Mouse (Mus musculus) urinary bladder, postnatal 10 days (tissue): Measurements from ENCODE around the gene Gm49320.
A peak's percentile ranks its signal among the peaks of the same experiment; 100 is the strongest.
"Not testable (repeated sequence)": the region's sequence is repeated elsewhere in the genome, so short reads cannot be mapped to it uniquely, and the experiment has no call there.

Source experiments
- DNase-seq: peaks from one replicate; pipeline ENCODE4 v3.0.0; 2022; ENCODE audit warnings: low spot score

Gm49320 gene

GRCm38 (mm10) chr8:4226739-4227347 is 11.8 kb upstream of the Gm49320 start, which contains the start of gene Lrrc8e:
Gene Lrrc8e, plus strand, starts transcription at chr8:4226827.
- DNase-seq, result no peak

- DNase-seq, result no peak
These were observed 10.7 kb upstream of the Gm49320 start for GRCm38 (mm10) chr8:4227919-4228318.

- DNase-seq, result no peak
These were observed 8.9 kb upstream of the Gm49320 start for GRCm38 (mm10) chr8:4229784-4230183.

GRCm38 (mm10) chr8:4230612-4231351 is 7.9 kb upstream of the Gm49320 start:
- no peak for DNase-seq

- no peak for DNase-seq
These were observed 741 bp upstream of the Gm49320 start for GRCm38 (mm10) chr8:4237814-4238433.

GRCm38 (mm10) chr8:4239193-4239890 is 677 bp downstream of the Gm49320 start:
- DNase-seq, result no peak

- no peak for DNase-seq
These were observed 6.4 kb downstream of the Gm49320 start for GRCm38 (mm10) chr8:4245061-4245460.

- DNase-seq, result no peak
These were observed 7.1 kb downstream of the Gm49320 start for GRCm38 (mm10) chr8:4245737-4246136.

- no peak for DNase-seq
These were observed 8.6 kb downstream of the Gm49320 start for GRCm38 (mm10) chr8:4247241-4247640.

- no peak for DNase-seq
These were observed 9.4 kb downstream of the Gm49320 start, which contains the start of gene Tgfbr3l for GRCm38 (mm10) chr8:4247951-4248540. Gene Tgfbr3l, plus strand, starts transcription at chr8:4248214.

GRCm38 (mm10) chr8:4249213-4249612 is 10.5 kb downstream of the Gm49320 start:
- no peak for DNase-seq

- DNase-seq, result no peak
These were observed 11.8 kb downstream of the Gm49320 start for GRCm38 (mm10) chr8:4250306-4250970.

GRCm38 (mm10) chr8:4252116-4252760 is 13.6 kb downstream of the Gm49320 start:
- no peak for DNase-seq

- DNase-seq, result peak; percentile 83
These were observed 14.5 kb downstream of the Gm49320 start, which contains the start of gene Snapc2 for GRCm38 (mm10) chr8:4252934-4253841. Gene Snapc2, plus strand, starts transcription at chr8:4253080.

GRCm38 (mm10) chr8:4254001-4254400 is 15.3 kb downstream of the Gm49320 start:
- no peak for DNase-seq

GRCm38 (mm10) chr8:4255471-4255870 is 16.8 kb downstream of the Gm49320 start:
- DNase-seq, result not testable (repeated sequence)

- no peak for DNase-seq
These were observed 18.2 kb downstream of the Gm49320 start for GRCm38 (mm10) chr8:4256911-4257310.

- no peak for DNase-seq
These were observed 18.7 kb downstream of the Gm49320 start for GRCm38 (mm10) chr8:4257350-4257749.

- DNase-seq, result no peak
These were observed 19.6 kb downstream of the Gm49320 start for GRCm38 (mm10) chr8:4258233-4258632.

GRCm38 (mm10) chr8:4258678-4259077 is 20.0 kb downstream of the Gm49320 start:
- DNase-seq, result no peak
